Mouse (Mus musculus): ENCODE data around the gene Gm9945. TPM values are rescaled to one million over a fixed set of nuclear protein-coding genes. Genes with fewer than 3 reads are reported as not detected.

The Gm9945 gene
- polyA plus RNA-seq, 1 experiment from 2014 or later: not detected

DNA sequence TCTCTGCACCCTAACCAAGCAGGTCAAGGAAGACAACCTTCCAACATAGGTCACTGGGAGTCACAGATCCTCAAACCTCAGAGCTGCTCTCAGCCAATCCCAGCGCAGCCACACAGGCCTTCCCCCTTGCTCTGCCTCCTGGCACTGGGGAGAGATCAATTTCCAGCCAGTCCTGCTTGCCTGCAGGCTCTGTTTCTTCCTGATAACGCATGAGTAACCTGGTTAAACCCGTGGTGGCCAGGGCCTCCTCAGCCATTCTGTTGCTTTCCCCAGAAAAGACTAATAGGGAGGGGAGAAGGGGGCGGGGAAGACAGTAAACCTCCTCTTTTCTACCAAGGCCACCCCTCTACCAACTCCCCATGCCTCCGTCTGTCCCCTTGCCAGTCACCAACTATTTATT, 18.2 kb upstream of the Gm9945 start:
- DNase-seq (ENCODE audit: low spot score): no peak

- no peak for DNase-seq (ENCODE audit: low spot score)
These were observed 16.2 kb upstream of the Gm9945 start for GRCm38 (mm10) chr11:53463551-53464424.

- peak; percentile 70 for DNase-seq (ENCODE audit: low spot score)
These were observed 13.6 kb upstream of the Gm9945 start for GRCm38 (mm10) chr11:53466231-53466971.

DNA sequence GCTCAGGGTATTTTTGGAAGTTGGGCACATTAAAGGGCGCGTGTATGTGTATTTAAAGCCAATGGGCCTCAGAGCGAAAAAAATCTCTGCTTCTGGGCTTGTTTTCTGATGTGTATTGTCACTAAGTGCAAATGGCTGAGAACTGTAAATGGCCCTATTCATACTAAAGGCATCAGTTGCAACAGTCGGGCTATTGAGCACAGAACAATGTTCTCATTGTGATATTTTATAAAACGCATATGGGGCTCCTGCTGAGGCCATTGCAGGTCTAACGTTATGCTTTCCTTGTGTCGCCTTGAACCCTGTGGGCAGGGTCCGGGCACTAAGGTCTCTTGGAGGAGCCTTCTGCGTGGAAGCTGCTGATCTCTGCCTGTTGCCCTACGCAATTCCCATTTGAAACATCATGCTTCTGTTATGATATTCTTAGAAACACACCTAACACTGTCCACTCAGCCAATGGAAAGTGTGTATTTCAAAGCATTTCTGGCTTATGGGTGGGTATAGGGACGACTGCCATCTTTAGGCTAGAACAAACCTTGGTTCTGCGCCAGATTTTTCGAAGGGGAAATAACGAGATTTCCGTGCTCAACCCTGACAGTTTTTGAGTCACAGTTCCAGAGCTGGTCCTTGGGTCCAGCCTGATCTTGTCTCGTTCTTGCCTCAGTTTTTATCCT, 10.5 kb upstream of the Gm9945 start:
- no peak for DNase-seq (ENCODE audit: low spot score)

DNA sequence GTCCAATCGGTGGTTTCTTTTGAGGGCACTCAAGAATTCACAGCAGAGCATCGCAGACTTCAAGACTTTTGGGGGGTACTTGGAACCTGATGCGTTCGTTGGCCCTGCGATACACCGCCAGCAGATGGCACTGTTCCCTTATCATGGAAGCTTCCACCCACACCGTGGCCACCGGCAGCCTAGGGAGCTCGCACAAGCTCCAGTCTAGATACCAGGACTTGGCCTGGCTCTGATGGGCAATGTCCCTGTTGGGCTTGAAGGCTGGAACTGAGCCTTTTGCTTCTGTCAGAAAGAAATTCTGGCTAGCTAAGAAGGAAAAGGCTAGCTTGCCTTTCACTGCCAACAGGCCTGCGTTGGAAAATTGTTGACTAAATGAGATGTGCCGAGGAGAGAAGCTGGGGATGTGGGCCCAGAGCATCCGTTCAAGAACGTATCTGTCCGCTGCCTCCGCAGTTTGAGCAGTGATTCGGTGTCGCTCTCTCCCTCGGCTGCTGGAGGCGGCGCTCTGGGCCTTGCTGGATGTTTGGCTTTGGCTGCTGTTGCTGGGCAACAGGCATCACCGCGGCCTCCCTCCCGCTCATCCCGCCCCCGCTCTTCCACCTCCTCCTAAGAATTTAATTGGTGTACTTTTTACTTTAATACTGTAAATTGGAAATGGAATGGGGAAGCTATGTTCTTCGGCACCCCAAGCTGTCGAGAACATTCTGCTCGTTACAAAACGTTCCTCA, 9.8 kb upstream of the Gm9945 start, which contains the start of gene Gm9837:
Gm9837 (minus strand) TSS at position 512 of the 728 bp plus-strand sequence.
- DNase-seq (ENCODE audit: low spot score): peak; percentile 88

- DNase-seq (ENCODE audit: low spot score): no peak
These were observed 7.3 kb upstream of the Gm9945 start for GRCm38 (mm10) chr11:53472709-53473108.

DNA sequence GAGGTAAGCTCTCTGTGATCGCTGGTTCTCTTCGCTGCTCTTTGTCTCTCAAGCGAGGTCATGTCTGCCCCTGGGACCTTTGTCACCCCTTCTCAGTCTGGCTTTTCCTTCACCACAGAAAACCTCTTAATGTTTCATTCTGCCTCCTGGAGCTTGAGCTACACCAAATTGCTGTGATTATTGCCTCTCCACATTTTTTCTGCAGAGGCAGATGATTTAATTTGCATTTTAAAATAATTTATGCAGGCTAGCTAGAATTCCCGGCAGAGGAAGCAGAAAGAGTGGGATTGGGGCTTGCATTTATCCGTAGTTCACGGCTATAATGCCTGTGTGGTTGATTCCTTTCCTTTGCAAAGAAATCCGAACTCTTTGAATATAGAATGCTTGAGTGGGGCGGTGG, 4.3 kb upstream of the Gm9945 start:
- DNase-seq (ENCODE audit: low spot score): no peak

DNA sequence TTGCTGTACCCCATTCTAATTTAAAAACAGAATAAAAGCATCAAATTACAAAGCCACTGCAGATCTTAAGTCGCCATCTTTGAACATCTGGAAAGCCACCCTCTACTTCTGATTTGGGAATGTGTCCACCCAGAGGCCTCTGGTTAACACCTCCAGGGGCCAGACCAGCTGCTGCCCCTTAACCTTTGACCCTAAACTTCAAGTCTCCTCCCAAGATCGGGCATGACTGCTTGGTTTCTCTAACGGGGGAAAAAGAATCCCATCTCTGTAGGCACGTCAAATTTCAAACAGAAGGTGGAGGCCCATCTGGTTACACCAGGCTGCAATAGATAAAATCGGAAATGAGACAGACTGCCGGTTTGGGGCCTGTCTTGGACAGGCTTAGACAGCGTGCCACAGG, 2.1 kb upstream of the Gm9945 start:
- no peak for DNase-seq (ENCODE audit: low spot score)

DNA sequence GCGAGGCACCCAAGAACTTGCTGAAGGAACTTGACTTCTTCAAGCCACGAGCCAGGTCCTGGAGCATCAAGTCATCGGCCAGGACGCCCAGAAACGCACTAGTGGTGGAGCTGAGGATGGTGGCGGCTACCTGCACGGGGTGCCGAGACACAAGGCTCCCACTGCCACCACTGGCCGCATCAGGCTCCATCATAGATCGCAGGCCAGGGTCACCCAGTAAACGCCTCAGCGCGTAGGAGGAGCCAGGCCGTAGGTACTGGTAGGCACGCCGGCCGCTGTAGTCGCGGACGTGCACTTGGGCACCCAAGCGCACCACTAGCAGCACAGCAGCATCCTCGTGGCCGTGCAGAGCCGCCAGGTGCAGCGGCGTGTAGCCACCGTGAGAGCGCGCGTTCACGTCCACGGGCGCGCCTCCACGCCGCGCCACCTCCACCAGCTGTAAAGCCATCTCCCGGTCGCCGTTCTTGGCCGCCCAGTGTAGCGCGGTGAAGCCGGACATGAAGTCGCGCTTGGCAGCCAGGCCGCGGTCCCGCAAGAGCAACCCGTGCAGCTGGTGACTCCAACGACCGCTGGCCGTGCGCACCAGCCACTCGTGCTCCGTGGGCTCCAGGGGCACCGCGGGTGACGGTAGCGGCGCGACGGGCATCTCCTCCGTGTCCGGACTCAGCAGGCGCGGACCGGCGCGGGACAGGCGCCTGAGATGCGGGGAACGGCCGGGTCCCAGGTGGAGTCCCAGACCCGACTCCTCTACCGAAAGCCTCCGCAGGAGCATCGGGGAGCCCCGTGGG, 1.4 kb upstream of the Gm9945 start:
- no peak for DNase-seq (ENCODE audit: low spot score)

DNA sequence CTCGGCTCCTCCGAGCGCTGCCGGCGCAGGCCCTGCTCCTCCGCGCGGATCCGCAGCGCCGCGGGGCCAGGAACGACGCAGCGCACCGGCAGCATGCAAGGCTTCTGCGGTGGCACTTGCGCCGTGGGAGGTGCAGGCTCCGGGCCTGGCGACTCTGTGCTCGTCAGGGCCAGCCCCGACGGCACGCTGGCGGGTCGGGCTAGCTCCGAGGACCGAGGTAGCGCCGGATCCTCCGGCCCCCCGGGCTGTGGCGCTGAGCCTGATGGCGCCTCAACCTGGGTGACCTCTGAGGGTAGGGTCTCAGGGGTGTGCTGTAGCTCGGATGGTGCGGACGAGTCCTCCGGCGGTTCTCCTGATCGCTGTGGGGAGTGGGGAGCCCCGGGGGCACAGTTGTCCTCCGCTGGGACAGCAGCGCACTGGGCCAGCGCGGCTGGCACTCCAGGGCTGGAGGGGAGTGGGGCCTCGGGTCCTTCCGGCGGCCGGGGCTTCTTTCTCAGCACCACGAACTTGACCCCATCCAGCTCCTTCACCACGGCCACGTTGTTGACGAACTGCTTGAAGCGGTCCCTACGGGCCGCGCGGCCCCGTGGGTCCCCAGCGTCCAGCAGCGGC, 689 bp upstream of the Gm9945 start:
- DNase-seq (ENCODE audit: low spot score): no peak

GRCm38 (mm10) chr11:53481088-53481730, 1.2 kb downstream of the Gm9945 start:
- no peak for DNase-seq (ENCODE audit: low spot score)

- no peak for DNase-seq (ENCODE audit: low spot score)
These were observed 3.4 kb downstream of the Gm9945 start for GRCm38 (mm10) chr11:53483159-53483891.

- DNase-seq (ENCODE audit: low spot score): peak; percentile 16
These were observed 5.8 kb downstream of the Gm9945 start for GRCm38 (mm10) chr11:53485719-53486118.

DNA sequence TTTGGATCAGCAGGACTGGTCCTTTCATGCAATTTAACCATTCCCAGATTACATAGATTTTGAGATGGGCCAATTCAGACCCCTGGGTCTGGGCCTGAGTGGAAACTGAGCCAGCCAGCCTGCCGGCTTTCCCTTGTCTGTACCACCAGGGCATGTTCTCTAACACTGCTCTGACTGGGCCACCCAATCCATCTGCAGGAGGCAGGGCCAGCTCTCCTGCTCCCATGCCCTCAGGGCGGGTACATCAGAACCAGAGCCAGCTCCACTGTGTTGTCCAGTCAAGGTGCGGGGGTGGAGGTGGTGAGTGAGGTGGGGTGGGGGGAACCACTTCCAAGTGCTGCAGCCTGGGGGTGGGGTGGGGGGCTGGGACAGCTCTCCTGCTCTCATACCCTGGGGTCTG, 6.4 kb downstream of the Gm9945 start:
- DNase-seq (ENCODE audit: low spot score): no peak

DNA sequence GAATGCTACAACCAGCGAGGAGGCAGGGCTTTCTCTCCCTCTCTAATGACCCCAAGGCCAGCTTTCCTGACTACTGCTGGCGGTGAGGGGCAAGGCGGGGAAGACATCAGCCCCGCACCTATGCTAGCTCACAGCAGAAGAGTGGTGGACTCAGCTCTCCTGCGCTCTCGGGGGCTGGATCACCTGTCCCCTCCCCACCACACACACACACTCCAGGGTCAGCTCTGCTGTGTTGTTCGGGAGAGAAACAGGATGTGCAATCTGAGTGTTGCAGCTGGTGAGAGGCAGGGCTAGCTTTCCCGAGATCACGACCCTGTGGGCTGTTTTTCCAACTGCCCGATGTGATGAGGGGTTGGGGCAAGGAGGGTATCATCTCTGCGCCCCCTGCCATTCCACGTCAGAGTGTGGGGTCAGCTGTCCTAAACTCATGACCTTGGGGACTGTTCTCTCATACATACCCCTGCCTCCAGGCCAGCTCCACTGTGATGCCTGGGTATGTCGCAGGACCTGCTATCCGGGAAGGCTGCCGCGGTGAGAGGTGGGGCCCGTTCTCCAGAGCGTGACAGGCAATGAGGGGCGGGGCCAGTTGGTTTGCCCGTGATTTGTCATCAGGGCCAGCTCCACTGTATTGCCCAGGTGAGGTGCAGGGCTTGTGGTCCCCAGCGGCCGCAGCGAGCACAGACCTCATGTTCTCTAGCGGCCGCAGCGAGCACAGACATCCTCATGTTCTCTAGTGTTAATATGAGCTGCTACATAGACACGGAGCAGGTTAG, 7.0 kb downstream of the Gm9945 start:
- DNase-seq (ENCODE audit: low spot score): no peak

DNA sequence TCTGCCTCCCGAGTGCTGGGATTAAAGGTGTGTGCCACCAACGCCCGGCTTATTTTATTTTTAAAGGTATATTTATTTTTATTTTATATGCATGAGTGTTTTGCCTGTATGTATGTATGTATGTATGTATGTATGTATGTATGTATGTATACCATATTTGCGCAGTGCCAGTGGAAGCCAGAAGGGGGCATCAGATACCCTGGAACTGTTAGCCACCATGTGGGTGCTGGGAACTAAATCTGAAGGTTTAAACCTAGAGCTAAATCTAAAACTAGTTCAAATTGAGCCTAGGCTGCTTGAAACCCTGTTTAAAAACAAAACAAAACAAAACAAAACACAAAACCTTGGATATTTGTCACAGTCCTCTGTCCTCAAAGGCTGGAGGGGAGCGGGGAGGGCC, 9.0 kb downstream of the Gm9945 start:
- no peak for DNase-seq (ENCODE audit: low spot score)

DNA sequence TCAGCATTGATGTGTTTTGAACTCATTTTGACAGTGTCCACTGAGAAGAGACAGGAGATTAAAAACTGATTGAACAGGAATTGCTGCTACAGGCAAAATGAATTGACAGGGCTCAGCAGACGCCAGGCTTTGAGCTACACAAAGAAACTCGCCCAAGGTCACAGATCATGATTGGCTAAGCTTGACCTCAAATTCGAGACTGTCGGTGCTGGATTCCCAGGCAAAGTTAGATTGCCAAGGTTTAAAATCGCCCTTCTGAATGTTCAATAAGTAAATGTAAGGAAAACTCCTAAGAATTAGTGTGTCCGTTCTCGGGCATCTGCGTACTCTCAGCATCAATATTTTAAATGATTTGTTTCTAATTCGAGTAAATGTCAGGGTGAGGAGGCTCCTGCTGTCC, 9.5 kb downstream of the Gm9945 start:
- no peak for DNase-seq (ENCODE audit: low spot score)

DNA sequence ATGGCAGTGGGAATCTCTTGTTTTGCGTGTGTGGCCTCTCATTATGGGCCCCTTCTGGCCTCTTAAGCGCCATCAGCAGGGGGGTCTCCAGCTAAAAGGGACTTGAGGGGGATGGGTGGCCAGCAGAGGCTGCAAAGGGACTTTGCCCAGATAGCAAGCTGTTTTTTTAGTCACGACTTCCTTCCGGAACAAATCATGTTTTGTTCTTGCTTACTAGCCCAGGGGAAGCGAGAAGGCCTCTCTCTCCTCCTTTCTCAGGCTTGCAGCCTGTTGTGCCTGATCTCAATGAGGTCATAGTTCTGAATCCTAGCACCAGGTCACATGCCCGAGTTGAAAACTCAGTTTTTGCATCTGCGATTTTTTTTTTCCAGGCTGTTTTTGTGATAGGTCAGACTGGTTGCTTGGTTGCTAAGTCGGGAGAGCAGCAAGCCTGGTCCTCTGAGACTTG, 12.0 kb downstream of the Gm9945 start:
- DNase-seq (ENCODE audit: low spot score): no peak
